Mouse (Mus musculus): ENCODE measurements at regions not wholly inside any gene's neighbourhood (a gene's known extent, or its start where the extent isn't known, plus 50 kb on each side); places are given as distances from the start of the nearest gene placed in this dataset.

- no peak for DNase-seq (ENCODE audit: low read depth, low spot score)
Observed at GRCm38 (mm10) chr6:41126855-41127254, 91.5 kb upstream of the 2210010C04Rik start.

- DNase-seq (ENCODE audit: low read depth, low spot score) = peak; percentile 48
Observed at GRCm38 (mm10) chr6:41121641-41122040, 86.3 kb upstream of the 2210010C04Rik start.

GRCm38 (mm10) chr6:41119176-41119575 lies 83.9 kb upstream of the 2210010C04Rik start:
- DNase-seq (ENCODE audit: low read depth, low spot score) = peak; percentile 26

DNA sequence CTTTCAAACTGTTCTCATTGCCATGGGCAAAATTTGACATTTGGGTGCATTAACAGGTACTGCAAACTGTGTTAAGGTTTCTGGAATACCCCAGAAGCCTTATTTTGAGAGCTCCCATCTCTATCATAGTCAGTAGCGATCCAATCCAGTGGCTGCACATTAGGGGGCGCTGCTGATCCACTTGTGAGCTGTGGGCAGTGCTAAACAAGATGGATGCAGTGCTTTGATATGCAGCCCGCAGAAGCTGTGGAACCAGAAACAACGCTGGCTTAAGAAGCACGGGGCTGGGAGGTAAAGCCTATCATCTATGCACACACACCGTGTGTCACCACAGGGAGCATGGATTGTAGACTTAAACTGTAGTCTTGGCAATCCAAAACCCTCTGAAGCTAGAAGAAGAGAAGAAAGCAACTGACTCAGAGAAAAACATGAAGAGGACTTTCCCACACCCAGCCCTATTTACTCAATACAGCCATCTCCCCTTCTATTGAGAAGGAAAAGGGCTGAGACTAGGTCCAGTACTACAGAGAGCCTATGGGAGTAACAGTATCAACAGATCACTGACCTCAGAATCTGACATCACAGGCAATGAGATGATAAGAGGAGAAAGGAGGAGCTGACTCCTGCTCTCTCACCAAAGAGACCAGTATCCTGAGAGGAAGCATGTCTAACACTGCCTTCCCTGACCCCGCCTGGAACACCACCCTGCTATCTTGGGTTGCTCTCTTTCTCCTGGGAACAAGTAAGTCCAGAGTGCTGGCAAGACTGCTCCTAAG lies 83.1 kb upstream of the 2210010C04Rik start:
- peak; percentile 93 for DNase-seq (ENCODE audit: low read depth, low spot score)

- DNase-seq (ENCODE audit: low read depth, low spot score) = no peak
Observed at GRCm38 (mm10) chr6:41113943-41114342, 78.6 kb upstream of the 2210010C04Rik start.

DNA sequence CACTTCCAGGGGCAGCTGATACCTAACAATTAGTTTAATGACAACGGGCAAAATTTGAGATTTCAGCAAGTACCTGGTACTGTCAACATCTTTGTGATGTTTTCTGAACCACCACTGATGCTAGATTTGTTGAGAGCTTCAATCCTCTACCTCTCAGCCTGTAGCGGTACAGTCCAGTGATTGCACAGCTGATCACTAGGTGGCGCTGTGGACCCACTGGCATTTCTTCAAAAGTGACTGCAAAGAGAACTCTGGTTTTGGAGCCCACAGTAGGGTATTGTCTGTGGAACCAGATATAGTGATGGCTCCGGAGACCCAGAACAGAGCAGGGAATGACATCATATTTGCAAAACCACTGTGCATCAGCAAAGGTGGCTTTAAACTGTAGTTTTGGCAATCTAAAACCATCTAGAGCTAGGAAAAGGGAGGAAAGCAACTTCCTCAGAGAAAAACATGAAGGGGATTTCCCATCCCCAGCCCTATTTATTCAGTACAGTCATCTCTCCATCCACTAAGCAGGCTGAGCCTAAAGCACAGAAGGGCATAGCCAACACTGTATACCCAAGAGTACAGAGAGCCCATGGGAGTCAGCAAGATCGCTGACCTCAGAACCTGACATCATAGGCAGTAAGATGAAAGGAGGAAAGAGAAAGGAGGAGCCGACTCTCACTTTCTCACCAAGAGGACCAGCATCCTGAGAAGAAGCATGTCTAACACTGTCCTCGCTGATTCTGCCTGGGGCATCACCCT lies 77.7 kb upstream of the 2210010C04Rik start:
- DNase-seq (ENCODE audit: low read depth, low spot score) = peak; percentile 92

DNA sequence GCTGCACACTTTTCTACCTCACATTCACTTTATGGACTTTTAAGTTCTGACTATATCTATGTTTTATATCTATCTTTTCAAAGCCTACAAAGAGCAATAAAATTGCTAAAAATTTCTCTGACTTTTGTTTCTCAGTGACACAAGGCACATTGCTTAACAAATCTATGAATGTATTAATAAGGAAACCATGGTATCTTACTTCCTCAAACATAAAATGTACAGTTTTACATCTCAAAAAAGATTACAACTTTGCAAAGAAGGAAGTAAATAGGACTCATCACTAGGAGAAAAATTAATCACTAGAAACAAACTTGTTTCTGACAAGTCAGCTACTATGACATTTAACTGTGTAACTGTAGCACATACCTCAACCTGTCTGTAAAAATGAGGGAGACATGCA lies 76.5 kb upstream of the 2210010C04Rik start:
- DNase-seq (ENCODE audit: low read depth, low spot score) = no peak

- DNase-seq (ENCODE audit: low read depth, low spot score) = peak; percentile 75
Observed at GRCm38 (mm10) chr6:41108897-41109296, 73.6 kb upstream of the 2210010C04Rik start.

DNA sequence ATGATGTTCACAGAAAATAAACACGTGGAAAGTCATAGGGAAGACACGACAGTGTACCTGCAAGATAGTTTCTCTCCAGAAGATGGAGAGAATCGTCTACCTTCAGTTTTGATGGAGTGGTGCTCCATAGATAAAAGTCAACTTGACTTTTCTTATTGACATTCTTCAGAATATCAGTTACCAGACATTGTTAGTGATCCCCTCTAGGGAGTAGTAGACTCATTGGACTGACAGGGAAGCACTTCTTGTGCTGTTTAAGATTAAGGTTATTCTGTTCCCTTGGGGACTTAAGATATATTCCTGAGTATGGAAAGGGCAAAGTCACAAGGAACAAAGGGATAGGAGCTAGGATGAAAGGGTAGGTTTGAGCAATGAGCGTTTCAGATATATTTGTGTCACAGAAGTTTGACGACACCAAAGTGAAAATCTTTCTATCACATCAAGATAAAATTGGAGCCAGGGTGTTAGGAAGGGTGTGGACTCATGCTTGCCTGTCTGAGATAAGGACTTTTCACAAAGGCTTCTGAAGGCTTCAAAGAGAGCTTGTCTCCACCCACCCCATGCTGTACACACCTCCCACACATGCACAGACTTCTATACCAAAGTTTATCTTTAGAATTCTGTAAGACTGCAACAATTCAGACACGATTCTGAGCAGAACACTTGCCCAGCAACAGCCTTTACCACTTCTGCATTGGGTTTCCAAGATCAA lies 68.5 kb upstream of the 2210010C04Rik start:
- peak; percentile 66 for DNase-seq (ENCODE audit: low read depth, low spot score)

DNA sequence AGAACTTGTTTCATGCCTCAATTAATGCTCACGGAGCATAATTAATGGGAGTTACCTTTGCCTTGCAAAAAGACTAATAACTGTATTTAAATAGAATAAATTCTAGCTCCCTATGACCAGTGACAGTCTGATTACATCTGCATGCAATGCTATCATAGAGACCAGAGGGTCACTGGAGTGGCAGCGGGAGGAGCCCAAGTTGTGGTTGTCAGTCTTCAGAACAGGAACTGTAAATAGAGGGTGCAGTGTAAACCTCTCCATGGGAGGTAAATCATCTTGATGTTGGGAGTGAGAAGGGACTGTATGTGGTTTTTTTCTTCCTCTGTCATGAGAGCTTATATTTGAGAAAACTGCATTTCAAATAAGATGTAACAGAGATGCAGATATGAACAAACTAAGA lies 66.7 kb upstream of the 2210010C04Rik start:
- no peak for DNase-seq (ENCODE audit: low read depth, low spot score)

- no peak for DNase-seq (ENCODE audit: low read depth, low spot score)
Observed at GRCm38 (mm10) chr6:41100258-41100657, 64.9 kb upstream of the 2210010C04Rik start.

DNA sequence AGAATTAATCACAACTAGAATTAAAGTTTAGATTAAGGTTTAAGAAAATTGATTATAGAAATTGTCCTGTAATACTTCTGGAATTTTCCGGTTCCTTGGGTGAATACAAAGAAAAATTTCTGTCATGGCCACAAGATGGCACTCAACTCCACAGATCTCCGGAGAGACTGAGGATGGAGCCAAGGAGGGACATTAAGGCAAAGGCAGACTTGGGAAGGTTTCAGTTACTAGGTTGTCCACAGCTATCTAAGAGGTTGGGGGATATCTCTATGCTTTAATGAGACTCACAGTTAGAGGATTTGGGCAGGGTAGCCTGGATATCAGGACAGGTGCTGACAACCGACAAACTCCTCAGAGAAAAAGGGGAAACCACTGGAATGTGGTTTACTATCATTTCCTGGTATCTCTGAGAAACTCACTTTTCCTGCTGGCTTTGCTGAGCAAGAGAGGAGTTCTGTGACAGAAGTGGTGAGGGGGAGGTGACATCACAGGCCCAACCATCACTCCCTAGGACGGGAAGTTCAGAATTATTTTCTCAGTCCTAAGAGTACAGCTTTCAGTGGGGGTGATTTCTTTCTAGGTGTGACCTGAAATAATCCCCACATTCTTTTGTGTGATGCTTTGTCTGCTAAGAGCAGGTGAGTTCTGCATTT lies 56.0 kb upstream of the 2210010C04Rik start:
- DNase-seq (ENCODE audit: low read depth, low spot score) = peak; percentile 60

Measured in CD4-positive, CD25-positive, alpha-beta regulatory T cell, adult 2 months (primary cell).